Mouse (Mus musculus): Measurements from ENCODE around the gene Tmem30c. TPM values are rescaled to one million over a fixed set of nuclear protein-coding genes. Genes with fewer than 3 reads are reported as not detected.
A peak's percentile ranks its signal among the peaks of the same experiment; 100 is the strongest.

Tmem30c gene
- polyA plus RNA-seq, 1 experiment from 2014 or later: not detected

- no peaks in the 10 kb centered on the region for H3K36me3 ChIP-seq
- H3K4me1 ChIP-seq: no peaks in the 10 kb centered on the region
- H3K4me3 ChIP-seq: no peak overlapping the region
- 87% methylated on average over 31 of the region's 31 CpGs for WGBS
- no peak for DNase-seq (ENCODE audit: low spot score)
- H3K27ac ChIP-seq: no peak overlapping the region
- H3K9me3 ChIP-seq: no peaks in the 10 kb centered on the region
- H3K27me3 ChIP-seq (ENCODE audit: insufficient read depth, poor library complexity, severe bottlenecking): no peaks in the 10 kb centered on the region
Measured at GRCm38 (mm10) chr16:57280221-57281217, 12.1 kb downstream of the Tmem30c start.

- no peak overlapping the region for H3K27ac ChIP-seq
Measured at GRCm38 (mm10) chr16:57278976-57279626, 13.6 kb downstream of the Tmem30c start.

GRCm38 (mm10) chr16:57269751-57270150, 22.9 kb downstream of the Tmem30c start:
- peaks cover 11% of the 10 kb centered on the region for H3K4me1 ChIP-seq
- no peak overlapping the region for H3K4me3 ChIP-seq
- no peak for DNase-seq (ENCODE audit: low spot score)
- no peak overlapping the region for H3K27ac ChIP-seq
- no peaks in the 10 kb centered on the region for H3K9me3 ChIP-seq
- no peaks in the 10 kb centered on the region for H3K27me3 ChIP-seq (ENCODE audit: insufficient read depth, poor library complexity, severe bottlenecking)
- 88% methylated on average over 13 of the region's 13 CpGs for WGBS
- no peaks in the 10 kb centered on the region for H3K36me3 ChIP-seq

More at GRCm38 (mm10) chr16:57278976-57279626, 13.6 kb downstream of the Tmem30c start:
- WGBS: 84% methylated on average over 11 of the region's 12 CpGs
- Histone ChIP-seq H3K4me1 (no peaks in the 10 kb centered on the region), H3K4me3 (no peak overlapping the region), H3K27me3 (ENCODE audit: insufficient read depth, poor library complexity, severe bottlenecking) (no peaks in the 10 kb centered on the region), H3K36me3 (no peaks in the 10 kb centered on the region), H3K9me3 (no peaks in the 10 kb centered on the region)
- no peak for DNase-seq (ENCODE audit: low spot score)

GRCm38 (mm10) chr16:57268058-57268841, 24.4 kb downstream of the Tmem30c start:
- 84% methylated on average over 14 of the region's 14 CpGs for whole genome bisulfite sequencing
- Histone ChIP-seq H3K4me3 (no peak overlapping the region), H3K27me3 (ENCODE audit: insufficient read depth, poor library complexity, severe bottlenecking) (no peaks in the 10 kb centered on the region)

GRCm38 (mm10) chr16:57267068-57267467, 25.6 kb downstream of the Tmem30c start:
- Histone ChIP-seq H3K4me1 (peaks cover 11% of the 10 kb centered on the region), H3K36me3 (no peaks in the 10 kb centered on the region), H3K4me3 (no peak overlapping the region), H3K9me3 (no peaks in the 10 kb centered on the region), H3K27ac (peak overlapping the region; percentile 56; the same call in 1 of the 2 replicates), H3K27me3 (ENCODE audit: insufficient read depth, poor library complexity, severe bottlenecking) (no peaks in the 10 kb centered on the region)
- WGBS: 0% methylated on average over 1 of the region's 1 CpGs
- no peak for DNase-seq (ENCODE audit: low spot score)

More at GRCm38 (mm10) chr16:57268058-57268841, 24.4 kb downstream of the Tmem30c start:
- Histone ChIP-seq H3K36me3 (no peaks in the 10 kb centered on the region), H3K9me3 (no peaks in the 10 kb centered on the region), H3K4me1 (peaks cover 11% of the 10 kb centered on the region), H3K27ac (no peak overlapping the region; the same call in 1 of the 2 replicates)
- DNase-seq (ENCODE audit: low spot score): no peak

GRCm38 (mm10) chr16:57260152-57260551, 32.5 kb downstream of the Tmem30c start:
- Histone ChIP-seq H3K4me3 (no peak overlapping the region), H3K4me1 (no peaks in the 10 kb centered on the region), H3K27ac (no peak overlapping the region), H3K27me3 (ENCODE audit: insufficient read depth, poor library complexity, severe bottlenecking) (no peaks in the 10 kb centered on the region), H3K9me3 (peaks cover 5% of the 10 kb centered on the region; the same call in 1 of the 2 replicates), H3K36me3 (0 out of 2 replicates have a peak, but pooled peaks cover 3% of the 10 kb centered on the region)
- 82% methylated on average over 10 of the region's 10 CpGs for WGBS
- no peak for DNase-seq (ENCODE audit: low spot score)

- Histone ChIP-seq H3K27ac (no peak overlapping the region), H3K36me3 (0 out of 2 replicates have a peak, but pooled peaks cover 3% of the 10 kb centered on the region), H3K4me1 (no peaks in the 10 kb centered on the region), H3K27me3 (ENCODE audit: insufficient read depth, poor library complexity, severe bottlenecking) (no peaks in the 10 kb centered on the region), H3K4me3 (no peak overlapping the region), H3K9me3 (peaks cover 5% of the 10 kb centered on the region; the same call in 1 of the 2 replicates)
- 86% methylated on average over 13 of the region's 13 CpGs for WGBS
- DNase-seq (ENCODE audit: low spot score): no peak
Measured at GRCm38 (mm10) chr16:57259356-57260083, 33.1 kb downstream of the Tmem30c start.

- peaks cover 10% of the 10 kb centered on the region; the same call in 1 of the 2 replicates for H3K4me1 ChIP-seq
- 0 out of 2 replicates have a peak, but pooled peaks cover 3% of the 10 kb centered on the region for H3K36me3 ChIP-seq
- no peak overlapping the region for H3K4me3 ChIP-seq
- WGBS: 49% methylated on average over 7 of the region's 7 CpGs
- H3K27me3 ChIP-seq (ENCODE audit: insufficient read depth, poor library complexity, severe bottlenecking): no peaks in the 10 kb centered on the region
- H3K9me3 ChIP-seq: peaks cover 5% of the 10 kb centered on the region; the same call in 1 of the 2 replicates
- DNase-seq (ENCODE audit: low spot score): no peak
- peak overlapping the region; percentile 72 for H3K27ac ChIP-seq
Measured at GRCm38 (mm10) chr16:57251589-57252421, 40.9 kb downstream of the Tmem30c start.

- WGBS: 84% methylated on average over 4 of the region's 4 CpGs
- Histone ChIP-seq H3K9me3 (no peaks in the 10 kb centered on the region), H3K36me3 (no peaks in the 10 kb centered on the region), H3K4me3 (no peak overlapping the region), H3K27ac (no peak overlapping the region), H3K4me1 (peaks cover 10% of the 10 kb centered on the region; the same call in 1 of the 2 replicates), H3K27me3 (ENCODE audit: insufficient read depth, poor library complexity, severe bottlenecking) (no peaks in the 10 kb centered on the region)
- DNase-seq (ENCODE audit: low spot score): no peak
Measured at GRCm38 (mm10) chr16:57250991-57251390, 41.7 kb downstream of the Tmem30c start.

- Histone ChIP-seq H3K27me3 (ENCODE audit: insufficient read depth, poor library complexity, severe bottlenecking) (no peaks in the 10 kb centered on the region), H3K4me1 (peaks cover 9% of the 10 kb centered on the region; the same call in 1 of the 2 replicates), H3K27ac (no peak overlapping the region), H3K9me3 (no peaks in the 10 kb centered on the region), H3K36me3 (no peaks in the 10 kb centered on the region), H3K4me3 (no peak overlapping the region)
- 89% methylated on average over 4 of the region's 4 CpGs for WGBS
- no peak for DNase-seq (ENCODE audit: low spot score)
Measured at GRCm38 (mm10) chr16:57247464-57247863, 45.2 kb downstream of the Tmem30c start.

- Histone ChIP-seq H3K27ac (no peak overlapping the region), H3K4me1 (no peaks in the 10 kb centered on the region), H3K4me3 (no peak overlapping the region), H3K9me3 (no peaks in the 10 kb centered on the region), H3K36me3 (no peaks in the 10 kb centered on the region), H3K27me3 (ENCODE audit: insufficient read depth, poor library complexity, severe bottlenecking) (no peaks in the 10 kb centered on the region)
- WGBS: 76% methylated on average over 3 of the region's 3 CpGs
- DNase-seq (ENCODE audit: low spot score): no peak
Measured at GRCm38 (mm10) chr16:57246596-57246995, 46.1 kb downstream of the Tmem30c start.

Measured in heart, embryonic 10.5 days (tissue).